Mouse (Mus musculus): Measurements from ENCODE around the gene Nfyc.

The Nfyc gene

DNA sequence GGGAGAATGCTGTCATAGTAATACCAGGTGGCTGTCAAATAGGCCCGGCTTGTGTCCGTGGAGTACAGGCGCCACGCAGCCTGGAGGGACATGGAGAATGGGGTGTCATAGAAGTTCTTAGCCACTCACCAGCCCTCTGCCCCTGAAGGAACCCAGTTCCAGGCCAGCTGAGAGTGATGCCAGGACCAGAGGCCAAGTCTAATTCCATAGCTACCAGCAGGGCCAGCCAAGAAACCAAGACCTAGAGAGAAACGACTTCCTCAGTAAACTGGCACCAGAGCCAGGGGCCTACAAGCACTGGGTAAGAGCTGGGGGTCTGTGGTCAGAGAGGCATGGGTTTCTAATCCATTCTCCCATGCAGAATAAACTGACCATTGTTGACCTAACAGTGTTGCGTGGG is 118.4 kb downstream of the Nfyc start:
- DNase-seq, result no peak

GRCm38 (mm10) chr4:120712236-120712635 is 119.1 kb downstream of the Nfyc start:
- no peak for DNase-seq

All from kidney, adult 8-10 months (tissue).